Mouse (Mus musculus) thymus, adult 2 months (tissue): ENCODE results near the gene Pid1.

Experiments used
- CTCF ChIP-seq: fragments of 200-500 bp; IDR thresholded peaks from 2 replicates; pipeline ENCODE4 v1.5.1; 2012; ENCODE audit warnings: mild to moderate bottlenecking, control low read depth, low read length, moderate library complexity, borderline replicate concordance; ENCODE audit not compliant: control insufficient read depth, poor library complexity, insufficient read depth; ENCODE audit errors: extremely low read depth
- POLR2A ChIP-seq: fragments of 200-500 bp; IDR thresholded peaks from 2 replicates; pipeline ENCODE4 v1.6.1; 2012; ENCODE audit warnings: mild to moderate bottlenecking, low read length, control low read depth, moderate library complexity; ENCODE audit not compliant: control insufficient read depth, poor library complexity, insufficient read depth; ENCODE audit errors: extremely low read depth

DNA sequence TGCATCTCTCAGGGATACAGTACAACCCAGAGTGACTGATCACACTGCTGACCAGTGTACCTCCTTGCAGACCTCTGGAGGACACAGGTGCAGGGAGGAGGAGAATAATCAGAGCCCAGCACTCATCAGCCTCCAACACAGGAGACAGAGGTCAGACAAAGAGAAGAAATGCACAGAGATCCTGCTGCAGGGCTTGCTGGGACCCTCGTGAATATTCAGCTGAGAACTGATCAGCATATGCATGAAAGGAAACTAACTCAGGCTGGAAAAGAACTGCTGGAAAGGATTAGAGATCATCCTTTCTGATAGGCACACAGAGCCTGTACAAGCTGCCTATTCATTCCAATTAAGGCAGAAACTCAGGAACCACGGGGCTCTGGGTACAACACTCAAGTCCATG lies 186.9 kb downstream of the Pid1 start:
- TF ChIP-seq POLR2A (no peak), CTCF (no peak)
